Mouse (Mus musculus): ENCODE results near the gene Coil.

DNA sequence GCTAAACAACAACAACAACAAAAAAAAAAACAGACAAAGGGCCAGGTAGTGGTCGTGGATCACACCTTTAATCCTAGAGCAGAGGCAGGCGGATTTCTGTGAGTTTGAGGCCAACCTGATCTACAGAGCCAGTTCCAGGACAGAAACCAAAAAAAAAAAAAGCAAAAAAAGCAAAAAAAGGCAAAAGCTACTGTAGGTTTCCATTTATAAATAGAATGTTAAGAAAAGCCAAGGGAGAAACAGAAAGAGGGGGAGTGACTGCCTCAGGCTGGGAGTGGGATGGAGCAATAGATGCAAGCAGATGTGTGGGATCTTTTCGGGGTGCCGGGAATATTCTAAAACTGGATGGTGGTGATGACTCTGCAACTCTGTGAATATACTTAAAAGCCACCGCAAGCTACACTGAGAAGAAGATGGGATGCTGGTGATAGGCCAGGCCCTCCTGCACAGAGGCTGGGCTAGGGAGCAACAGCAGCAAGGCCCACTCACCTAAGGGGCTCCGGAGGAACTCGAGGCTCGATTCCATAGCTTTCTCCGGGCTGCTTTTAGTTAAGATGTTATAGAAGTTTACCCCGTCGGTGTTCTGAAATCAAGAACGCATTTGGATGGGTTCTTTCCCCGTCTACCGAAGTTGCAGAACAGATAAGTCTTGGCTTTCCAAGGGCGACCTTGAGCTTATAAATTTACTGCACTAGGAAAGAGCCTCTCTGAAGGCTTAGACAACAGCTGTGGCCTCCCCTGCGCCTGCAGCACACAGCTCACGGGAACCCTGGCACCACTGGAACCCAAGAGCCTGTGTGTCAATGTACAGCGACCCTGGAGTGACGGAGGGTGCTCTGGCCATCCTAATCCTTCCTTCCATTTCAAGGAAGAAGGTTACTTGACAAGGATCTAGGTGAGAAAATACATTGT is 35.7 kb upstream of the Coil start:
- TF ChIP-seq EP300 (IDR thresholded peaks at IDR 0.05; ENCODE audit: low read depth): no peak
- TF ChIP-seq CTCF (IDR thresholded peaks at IDR 0.05; ENCODE audit: low read depth): no peak

All from liver, embryonic 14.5 days (tissue).